Mouse (Mus musculus): ENCODE measurements around the gene Cryba2.
A peak's percentile ranks its signal among the peaks of the same experiment; 100 is the strongest.

The Cryba2 gene

GRCm38 (mm10) chr1:74893134-74893855 lies at the start of gene Cryba2:
Gene Cryba2 (minus strand): TSS chr1:74893143.
- DNase-seq (ENCODE audit: low read depth, low spot score): peak; percentile 86

DNA sequence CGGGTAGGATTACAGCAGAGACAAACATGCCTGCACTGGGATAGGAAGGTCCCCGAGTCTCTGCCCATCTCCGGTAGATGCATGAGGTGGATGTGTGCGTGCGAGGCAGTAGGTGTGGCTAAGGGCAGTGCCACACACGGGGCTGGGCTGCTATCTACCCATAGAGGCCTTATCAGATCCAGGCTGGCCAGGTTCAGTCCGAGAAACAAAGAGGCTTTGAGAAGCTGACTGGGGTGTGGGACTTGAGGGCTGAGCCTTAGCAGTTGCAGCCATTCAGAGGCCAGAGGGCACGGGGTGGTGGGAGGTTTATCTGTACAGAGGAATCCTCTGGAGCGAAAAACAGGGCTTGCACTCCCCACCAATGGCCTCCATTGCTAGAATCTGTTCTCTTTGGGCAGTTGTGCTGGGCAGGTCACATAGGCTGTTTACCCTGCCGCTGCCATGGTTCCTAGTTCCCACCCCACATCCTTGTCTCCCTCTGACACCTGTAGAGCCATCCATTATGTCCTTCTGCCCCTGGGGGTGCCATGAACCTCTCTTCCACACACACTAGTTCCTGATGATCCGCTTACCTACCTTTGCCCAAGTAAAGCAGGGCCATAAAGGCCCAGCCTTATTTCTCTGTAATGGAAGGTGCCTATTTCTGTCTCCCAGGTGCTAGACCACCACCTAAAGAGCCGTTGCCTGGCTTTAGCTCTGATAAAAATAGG lies 48.9 kb upstream of the Cryba2 start:
- DNase-seq (ENCODE audit: low read depth, low spot score): no peak

GRCm38 (mm10) chr1:74939762-74940161 lies 46.8 kb upstream of the Cryba2 start:
- DNase-seq (ENCODE audit: low read depth, low spot score): no peak

DNA sequence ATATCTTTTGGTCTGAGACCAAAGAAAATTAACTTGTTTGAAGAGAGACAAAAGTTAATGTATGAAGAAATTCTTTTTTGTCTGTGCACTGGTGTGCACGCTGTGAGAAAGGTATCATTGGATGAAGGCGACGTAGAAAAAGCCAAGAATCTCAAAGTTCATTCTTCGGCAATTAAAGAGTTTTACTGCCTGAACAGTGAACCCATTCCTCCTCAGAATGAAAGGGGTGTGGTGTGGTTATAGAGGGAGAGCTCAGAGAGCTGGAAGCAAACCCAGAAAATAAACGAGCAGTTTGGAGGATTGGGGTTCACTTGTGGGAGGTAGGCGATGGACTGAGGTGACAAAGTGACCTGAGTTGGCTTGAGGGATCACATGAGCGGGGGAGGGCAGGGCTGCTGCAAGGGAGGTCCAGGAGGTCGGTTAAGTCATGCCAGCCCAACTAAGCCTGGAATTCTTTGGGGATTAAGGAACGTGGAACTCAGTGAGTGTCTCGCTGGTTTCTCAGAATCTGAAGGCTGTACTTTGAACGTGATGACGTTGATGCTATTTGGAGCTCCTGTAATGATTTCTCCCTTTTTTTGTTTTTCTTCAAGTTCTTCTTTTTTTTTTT lies 43.4 kb upstream of the Cryba2 start:
- DNase-seq (ENCODE audit: low read depth, low spot score): no peak

DNA sequence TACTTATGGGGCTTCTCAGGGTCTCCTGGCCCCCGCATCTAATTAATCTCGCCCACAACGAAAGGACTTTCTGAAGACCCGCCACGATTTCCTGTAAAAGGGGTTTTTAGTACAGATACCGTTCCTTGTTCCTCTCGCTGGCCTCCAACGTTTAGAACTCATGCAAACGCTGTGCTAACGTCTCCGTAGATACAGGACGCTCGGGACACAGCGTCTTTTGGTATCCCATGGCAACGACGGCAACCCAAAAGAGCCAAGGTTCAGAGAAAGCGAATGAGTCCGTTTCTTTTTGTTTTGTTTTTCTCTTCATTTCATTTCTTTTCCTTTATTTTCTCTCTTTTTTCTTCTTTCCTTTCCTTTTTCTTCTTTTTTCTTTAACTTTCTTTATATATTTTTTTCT lies 42.5 kb upstream of the Cryba2 start, which contains the start of gene Cfap65:
TSS of gene Cfap65 (minus strand) at position 198 of the 400 bp plus-strand sequence.
- peak; percentile 84 for DNase-seq (ENCODE audit: low read depth, low spot score)

- DNase-seq (ENCODE audit: low read depth, low spot score): no peak
Measured at GRCm38 (mm10) chr1:74927621-74928296, 34.8 kb upstream of the Cryba2 start.

GRCm38 (mm10) chr1:74926721-74927120 lies 33.8 kb upstream of the Cryba2 start:
- peak; percentile 44 for DNase-seq (ENCODE audit: low read depth, low spot score)

DNA sequence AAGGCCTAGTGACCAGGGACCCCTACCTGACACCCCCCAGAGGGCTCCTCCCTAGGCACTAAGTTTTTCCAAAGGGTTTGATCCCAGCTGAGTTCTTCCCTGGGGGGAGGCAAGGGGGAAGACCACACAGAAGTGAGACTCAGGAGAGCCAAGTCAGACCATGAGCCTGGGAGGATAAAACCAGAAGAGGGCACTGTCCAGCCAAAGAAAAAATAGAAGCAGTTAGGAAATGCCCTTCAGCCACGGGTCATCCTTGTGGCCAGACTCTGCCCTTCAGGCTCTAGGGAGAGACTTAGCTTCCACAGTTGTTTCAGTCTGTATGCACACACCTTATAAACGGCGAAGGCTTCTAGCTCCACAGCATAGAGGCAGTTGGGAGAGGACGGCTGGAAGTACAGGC lies 31.5 kb upstream of the Cryba2 start:
- DNase-seq (ENCODE audit: low read depth, low spot score): no peak

DNA sequence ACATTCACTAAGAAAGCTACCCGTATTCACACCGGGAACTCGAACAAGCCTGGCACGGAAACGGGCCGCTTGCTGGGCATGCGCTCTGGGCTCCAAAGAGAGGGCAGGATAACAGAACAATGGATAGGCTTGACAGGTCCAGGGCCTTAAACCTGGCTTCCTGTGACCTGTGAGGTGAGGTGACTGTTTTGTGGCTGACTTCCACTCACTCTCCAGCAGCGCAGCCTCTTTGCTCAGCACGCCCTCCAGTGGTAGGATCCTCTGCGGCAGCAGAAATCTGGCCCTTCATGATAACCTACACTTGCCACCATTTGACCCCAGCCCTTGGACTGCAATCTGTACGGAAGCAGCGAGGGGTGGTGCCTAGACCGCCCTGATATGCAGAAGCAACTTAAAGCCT lies 22.8 kb upstream of the Cryba2 start:
- peak; percentile 70 for DNase-seq (ENCODE audit: low read depth, low spot score)

DNA sequence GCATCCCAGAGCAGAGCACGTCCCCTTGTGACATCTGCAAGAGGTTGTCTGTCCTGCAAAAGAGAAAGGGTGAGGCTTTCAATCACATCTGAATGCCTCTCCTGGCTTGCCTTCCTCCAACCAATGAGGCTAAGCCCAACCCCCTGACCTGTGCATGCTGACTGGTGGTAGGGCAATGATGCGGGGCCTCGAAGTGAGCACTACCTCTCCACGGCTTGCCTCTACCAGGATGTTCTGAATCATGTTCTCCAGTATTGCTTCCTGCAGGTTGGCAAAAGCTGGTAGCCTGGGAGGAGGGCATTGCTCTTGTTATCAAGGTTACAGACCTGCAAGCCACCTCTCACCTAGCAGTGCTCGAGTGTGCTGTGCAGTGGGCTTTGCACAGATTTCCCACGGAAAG lies 9.2 kb upstream of the Cryba2 start:
- no peak for DNase-seq (ENCODE audit: low read depth, low spot score)

DNA sequence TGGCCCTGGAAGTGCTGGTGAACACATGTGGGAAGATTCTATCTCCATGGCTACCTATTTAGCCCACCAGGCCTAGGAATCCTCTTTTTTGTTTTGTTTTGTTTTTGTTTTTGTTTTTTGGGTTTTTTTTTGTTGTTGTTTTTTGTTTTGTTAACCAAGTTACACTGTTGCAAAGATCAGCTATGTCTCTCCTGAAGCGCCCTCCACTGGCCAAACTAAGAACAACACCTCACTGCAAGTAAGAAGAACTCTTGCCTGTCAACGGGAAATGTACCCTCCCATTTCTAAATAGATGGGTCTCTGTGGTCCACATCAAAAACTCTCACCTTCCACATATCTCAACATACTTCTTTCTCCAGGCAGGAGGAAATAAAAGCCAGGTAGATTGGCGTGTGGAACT lies 8.7 kb upstream of the Cryba2 start:
- DNase-seq (ENCODE audit: low read depth, low spot score): peak; percentile 90

GRCm38 (mm10) chr1:74900341-74901285 lies 7.7 kb upstream of the Cryba2 start:
- DNase-seq (ENCODE audit: low read depth, low spot score): no peak

- DNase-seq (ENCODE audit: low read depth, low spot score): no peak
Measured at GRCm38 (mm10) chr1:74898656-74899431, 5.9 kb upstream of the Cryba2 start.

DNA sequence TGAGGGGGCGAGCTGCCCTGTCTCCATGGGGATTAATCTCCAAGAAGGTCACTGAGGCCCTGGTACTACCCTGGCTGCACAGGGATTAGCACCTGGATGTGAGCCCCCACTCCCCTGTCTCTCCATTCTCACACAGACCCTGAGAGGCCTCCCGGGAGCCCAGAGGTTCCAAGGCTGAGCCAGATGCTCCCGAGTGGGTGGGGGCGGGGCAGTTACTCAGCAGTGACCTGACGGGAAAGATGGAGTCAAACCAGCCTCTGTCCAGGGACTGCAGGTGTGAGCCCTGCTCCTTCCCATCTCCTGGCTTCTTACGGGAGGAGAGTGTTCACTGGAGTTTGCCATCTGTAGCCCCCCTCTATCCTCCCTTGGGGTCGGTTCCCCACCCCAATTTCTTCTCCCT lies 5.0 kb upstream of the Cryba2 start:
- DNase-seq (ENCODE audit: low read depth, low spot score): no peak

DNA sequence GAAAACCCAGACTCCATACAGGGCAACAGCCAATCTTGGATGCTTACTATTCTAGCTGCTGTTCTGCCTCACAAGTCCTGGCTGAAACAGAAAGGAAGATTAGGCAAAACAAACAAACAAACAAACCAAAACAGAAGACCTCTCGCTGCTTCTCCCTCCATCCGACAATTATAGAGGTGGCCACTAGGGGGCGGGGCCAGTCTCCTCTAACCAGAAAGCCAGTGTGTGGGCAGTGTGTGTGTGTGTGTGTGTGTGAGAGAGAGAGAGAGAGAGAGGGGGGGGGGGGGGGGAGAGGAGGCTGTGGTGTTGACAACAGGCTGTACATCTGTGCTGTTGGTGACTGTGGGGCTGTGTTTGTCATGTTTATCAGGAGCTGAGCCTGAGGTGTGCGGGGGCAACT lies 2.0 kb upstream of the Cryba2 start:
- DNase-seq (ENCODE audit: low read depth, low spot score): peak; percentile 74

DNA sequence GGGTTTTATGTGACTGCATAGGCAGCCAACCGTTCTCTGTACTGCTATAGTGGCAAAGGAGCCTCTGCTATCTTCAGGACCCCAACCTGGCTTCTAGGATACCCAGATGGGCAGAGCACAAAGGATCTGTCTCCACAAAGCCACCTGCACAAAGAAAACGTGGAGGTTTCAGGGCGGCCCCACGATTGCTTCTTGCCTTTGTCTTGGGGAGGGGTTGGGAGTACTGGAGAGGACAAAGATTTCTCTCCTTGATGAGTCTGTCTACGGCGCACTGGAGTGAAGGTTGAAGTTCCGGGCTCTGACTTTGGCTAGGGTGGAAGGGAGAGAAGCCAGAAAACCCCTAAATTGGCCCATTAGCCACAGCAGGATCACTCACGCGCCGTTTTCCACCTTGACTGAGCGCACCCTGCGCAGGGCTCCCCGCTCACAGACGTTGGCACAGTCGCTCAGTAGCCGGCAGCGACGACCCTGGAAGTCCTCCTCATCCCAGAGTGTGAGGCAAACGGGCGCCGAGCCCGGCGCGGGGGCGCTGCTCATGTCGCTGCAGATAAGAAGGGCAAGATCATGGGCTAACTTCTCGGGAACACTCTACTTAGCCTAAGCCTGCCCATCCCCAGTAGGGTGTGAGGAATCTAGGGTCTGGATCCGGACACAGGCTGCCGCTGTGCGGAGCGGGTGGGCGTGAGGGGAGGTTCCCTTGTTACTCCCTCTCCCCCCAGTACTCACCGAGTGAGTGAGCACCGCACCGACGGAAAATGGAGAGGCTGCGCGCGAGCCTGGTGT lies 401 bp downstream of the Cryba2 start:
- DNase-seq (ENCODE audit: low read depth, low spot score): no peak

DNA sequence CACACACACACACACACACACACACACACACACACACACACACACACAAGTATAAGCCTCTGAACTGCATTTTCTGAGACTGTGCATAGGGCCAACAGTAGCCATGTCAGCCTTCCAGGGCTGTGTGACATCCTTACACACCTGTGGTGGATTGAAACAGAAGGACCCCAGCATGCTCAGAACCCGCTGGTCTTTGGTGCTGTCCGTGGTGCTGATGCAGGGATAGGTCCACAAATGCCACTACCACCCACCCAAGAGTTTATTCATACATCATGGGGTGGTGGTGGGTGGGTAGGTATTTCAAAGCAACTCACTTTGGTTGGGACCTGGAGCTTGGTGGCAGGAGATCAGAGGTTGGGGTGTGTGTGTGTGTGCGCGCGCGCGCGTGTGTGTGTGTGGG lies 1.4 kb downstream of the Cryba2 start:
- peak; percentile 80 for DNase-seq (ENCODE audit: low read depth, low spot score)

GRCm38 (mm10) chr1:74885369-74886042 lies 7.4 kb downstream of the Cryba2 start, which contains the start of gene Fev:
Gene Fev (minus strand): TSS chr1:74885419.
- DNase-seq (ENCODE audit: low read depth, low spot score): peak; percentile 88
